Mouse (Mus musculus) large intestine, adult 2 months (tissue): Measurements from ENCODE around the gene Cobl. TPM values are rescaled to one million over a fixed set of nuclear protein-coding genes. Genes with fewer than 3 reads are reported as not detected.

ENCODE experiments used
- DNase-seq: peaks from one replicate; pipeline ENCODE4 v3.0.0-alpha.2; 2012; ENCODE audit warnings: low read depth, low spot score
- WGBS: fragments of 180-500 bp; shearing (Covaris S2); methylation state at CpG from one replicate; pipeline ENCODE4 v1.1.7; 2018; 5-methylcytosine and 5-hydroxymethylcytosine counted together
- polyA plus RNA-seq: library from polyadenylated mRNA; depleted of rRNA; stranded (reverse); fragments of >200 nt; gene quantifications from 2 replicates; pipeline ENCODE4 v1.2.3, GENCODE M21; 2012

Cobl gene
- polyA plus RNA-seq, 1 experiment, result 23.5 TPM

DNA sequence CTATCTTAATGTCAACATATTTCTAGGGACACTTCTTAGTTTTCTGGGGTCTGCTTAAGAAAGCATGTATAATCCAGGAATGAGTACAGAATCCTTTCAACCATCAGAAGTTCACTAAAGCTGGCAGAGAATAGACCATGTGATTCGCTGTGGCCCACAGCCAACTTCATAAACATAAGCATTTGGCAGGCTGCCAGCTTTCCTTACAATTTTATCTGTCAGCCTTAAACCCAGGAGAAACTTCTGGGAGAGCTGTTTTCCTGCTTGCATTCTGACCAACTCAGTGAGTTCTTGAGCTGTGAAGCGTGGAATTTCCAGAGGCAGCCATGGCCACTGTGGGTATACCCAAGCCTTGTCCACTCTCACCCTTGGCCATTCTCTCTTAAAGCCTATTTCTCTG is 132.8 kb downstream of the Cobl start:
- peak; percentile 47 for DNase-seq
- WGBS, result 19% methylated on average over 2 of the region's 2 CpGs

DNA sequence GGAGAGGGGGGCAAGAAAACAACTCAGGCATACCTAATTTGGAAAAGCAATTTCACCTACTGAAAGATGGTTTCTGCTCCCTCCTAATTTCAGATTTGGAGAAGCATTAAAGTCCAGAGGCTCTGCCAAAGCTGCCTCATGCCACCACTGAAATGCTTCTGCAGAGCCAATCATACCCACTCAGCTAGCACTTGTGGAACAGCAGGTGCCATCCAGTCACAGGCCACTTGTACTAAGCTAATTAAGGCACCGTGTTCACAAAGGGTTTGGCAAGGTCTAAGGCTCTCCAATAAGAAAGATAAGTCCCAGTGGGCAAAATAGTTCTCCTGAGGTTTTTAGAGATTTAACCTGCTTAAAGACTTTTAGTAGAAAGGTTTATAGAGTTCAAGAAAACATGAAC is 143.3 kb downstream of the Cobl start:
- DNase-seq, result no peak
- 70% methylated on average over 1 of the region's 1 CpGs for WGBS

DNA sequence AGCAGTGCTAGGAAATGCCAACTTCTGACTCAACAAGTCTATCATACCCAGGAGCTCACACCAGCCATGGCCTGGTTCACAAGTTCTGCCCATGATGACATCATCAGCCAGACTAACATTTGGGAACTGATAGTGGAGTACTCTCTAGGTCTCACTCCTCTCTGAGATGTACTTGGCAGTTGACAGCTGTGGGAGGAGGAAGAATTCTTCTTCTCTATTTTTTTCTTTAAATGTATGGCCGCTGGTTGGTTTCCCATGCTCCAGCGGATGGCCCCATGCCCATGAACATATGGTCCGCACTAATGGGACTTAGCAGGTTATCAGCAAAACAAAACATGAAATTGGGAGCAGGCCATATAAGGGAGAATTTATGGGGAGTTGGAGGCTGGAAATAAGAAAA is 145.4 kb downstream of the Cobl start:
- DNase-seq, result no peak
- WGBS, result 92% methylated on average over 3 of the region's 3 CpGs

DNA sequence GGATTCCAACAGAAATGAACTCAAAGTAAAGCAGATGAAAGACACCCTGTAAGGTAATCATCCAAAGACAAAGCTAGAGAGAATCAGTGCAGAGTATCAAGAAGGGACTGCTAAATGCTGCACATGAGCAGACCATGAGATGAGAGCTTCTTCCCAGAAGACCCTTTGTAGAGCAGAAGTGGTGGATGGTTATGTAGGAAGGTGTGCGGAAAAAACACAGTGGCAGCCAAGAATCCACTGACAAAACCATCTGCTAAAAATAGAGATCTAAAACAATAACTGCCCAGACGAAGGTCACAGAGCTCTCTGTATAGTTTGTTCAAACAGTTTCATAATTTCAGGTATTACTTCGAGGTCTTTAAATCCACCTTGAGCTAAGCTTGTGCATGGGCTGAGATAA is 149.1 kb downstream of the Cobl start:
- 46% methylated on average over 3 of the region's 3 CpGs for WGBS

DNA sequence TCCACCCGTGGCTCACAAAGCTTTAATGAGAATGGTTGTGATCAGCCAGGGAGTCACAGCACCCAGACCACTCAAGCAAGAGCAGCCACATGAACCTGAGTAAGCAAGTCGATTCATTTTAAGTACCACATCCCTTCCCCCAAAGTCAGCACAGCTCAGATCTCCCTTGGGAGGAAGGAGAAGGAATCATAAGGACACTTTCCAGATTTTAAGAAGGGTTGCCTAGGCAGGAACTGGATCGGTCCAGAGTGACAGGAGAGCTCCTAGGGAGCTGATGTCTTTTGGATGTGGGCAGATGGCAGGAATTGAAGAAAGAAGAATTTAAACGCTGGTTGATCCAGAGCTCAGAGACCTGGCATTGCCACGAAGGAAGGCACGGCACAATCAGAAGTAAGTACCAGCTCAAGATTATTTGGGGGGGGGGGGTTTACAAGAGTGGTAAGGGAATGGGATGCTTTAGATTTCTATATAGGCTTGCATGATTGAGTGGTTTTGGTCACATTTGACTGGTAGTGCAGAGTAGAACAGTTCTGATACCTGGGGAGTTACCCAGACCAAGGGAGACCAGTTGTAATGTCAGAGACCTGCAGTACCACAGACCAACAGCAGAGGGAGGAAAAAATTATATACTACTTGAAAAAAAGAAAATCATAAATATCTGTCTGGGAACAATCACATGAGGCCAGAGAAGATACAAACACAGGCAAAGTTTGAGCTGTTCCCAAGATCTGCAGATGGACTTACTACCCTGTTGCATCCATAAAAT is 150.3 kb downstream of the Cobl start:
- 82% methylated on average over 6 of the region's 6 CpGs for WGBS

More for the DNA sequence above, 149.1 kb downstream of the Cobl start:
- DNase-seq, result no peak

DNA sequence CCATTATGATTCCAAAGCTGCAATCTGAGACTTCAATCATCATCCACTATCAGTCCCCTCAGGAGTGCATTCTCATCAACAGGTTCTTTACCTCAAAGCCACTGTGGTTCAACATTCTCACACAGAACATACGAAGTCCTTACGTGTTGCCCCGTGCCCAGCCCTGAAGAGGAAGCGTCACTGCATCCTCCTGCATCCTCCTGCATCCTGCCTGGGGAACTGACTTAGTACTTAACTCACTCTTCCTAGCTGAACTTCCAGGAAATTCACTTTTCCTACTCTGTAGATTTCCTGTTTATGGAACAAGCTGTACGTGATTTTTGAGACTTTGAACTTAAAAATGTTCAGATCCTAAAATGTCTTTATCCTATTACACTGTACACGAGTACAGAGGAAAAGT is 153.3 kb downstream of the Cobl start:
- 79% methylated on average over 6 of the region's 6 CpGs for WGBS
- DNase-seq, result no peak

More for the DNA sequence above, 150.3 kb downstream of the Cobl start:
- DNase-seq, result no peak

DNA sequence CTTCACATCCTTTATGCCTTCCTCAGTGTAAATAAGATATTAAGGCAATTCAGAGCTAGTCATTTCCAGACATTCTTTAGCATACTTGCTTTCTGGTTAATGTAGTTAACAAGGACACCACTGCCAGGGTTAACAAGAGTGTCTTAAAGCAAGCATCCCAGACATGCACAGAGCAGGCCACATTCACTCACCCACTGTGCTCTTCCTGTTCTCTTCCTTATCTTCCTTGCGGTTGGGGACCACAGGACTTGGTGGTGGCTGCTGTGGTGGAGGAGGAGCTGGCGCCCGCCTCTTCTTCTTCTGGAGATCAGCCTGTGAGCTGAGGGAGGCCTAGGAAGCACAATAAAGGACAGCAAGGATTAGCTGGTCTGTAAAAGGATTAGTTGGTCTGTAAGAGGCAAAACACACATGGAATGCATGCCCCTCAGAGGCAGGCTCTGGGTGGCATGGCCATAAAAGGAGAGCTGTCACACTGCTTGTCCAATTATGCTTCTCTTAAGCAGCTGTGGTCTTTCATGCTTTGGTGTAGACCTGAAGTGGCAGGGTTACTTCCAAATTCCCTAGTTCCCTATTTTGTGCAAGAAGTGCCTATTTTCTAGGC is 155.2 kb downstream of the Cobl start:
- DNase-seq, result no peak
- WGBS, result 63% methylated on average over 3 of the region's 3 CpGs

DNA sequence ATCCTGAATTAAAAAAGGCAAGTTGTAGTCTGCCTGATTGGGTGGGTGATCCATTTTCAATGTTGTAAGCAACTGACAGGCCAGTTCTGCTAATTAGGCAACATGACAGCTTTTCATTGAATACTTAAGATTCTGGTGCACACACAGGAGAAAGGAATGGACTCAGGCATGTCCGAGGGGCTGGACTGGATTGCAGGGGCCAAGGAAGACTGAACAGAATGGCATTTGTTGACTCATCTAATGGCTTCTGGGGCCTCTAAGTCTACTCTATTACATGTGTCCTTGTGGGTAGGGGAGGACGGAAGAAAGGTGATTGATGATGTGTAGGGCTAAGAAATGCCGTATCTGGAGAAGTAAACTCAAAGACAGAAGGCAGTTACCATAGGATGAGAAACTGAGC is 159.9 kb downstream of the Cobl start:
- 83% methylated on average over 3 of the region's 3 CpGs for WGBS
- no peak for DNase-seq

DNA sequence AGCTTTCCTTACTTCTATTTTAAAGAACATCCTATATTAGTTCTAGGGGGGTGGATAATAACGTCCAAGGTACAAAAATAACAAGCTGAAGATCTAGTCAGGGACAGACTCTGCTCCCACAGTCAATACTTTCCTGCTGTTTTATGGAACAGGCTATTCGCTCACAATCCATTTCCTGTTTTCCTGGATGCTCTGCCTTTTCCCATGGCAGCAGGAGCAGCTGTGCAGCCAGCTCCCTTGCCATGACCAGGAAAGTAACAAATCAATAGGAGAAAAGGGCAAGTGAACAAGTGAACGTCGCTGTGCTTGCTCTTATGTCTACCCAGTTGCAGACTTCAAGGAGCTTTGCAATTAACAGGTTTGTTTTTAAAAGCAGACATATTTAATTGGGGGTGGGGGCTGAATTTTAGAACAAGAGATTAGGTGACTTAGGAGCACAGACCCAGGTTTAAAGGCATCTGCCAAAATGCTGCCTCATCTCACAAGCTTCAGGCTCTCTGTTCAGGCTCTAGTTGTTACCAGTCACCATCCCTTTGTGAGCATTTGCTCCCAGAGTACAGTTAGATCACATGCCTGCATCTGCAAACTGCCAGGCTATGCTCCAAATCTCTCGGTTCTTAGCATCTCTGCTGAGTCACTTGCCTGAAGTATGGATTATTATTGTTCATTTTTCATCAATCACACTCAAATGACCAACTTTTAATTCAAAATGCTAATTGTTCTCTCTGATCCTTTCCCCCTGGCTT is 164.9 kb downstream of the Cobl start:
- 31% methylated on average over 5 of the region's 5 CpGs for WGBS
- no peak for DNase-seq

DNA sequence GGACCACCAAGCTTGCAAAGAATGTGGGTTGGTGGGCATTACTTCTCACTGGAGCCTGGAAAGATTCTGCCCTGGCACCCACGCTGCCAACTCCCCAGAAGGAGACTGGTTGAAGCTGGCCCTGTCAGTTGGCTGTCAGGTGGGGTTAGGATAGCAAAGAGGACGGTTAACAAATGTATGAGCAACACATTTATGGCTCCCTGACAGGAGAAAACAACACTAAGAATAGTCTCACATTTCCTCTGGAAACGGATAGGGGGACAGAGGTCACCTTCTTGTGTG is 173.2 kb downstream of the Cobl start:
- DNase-seq, result no peak
- 21% methylated on average over 3 of the region's 3 CpGs for WGBS

DNA sequence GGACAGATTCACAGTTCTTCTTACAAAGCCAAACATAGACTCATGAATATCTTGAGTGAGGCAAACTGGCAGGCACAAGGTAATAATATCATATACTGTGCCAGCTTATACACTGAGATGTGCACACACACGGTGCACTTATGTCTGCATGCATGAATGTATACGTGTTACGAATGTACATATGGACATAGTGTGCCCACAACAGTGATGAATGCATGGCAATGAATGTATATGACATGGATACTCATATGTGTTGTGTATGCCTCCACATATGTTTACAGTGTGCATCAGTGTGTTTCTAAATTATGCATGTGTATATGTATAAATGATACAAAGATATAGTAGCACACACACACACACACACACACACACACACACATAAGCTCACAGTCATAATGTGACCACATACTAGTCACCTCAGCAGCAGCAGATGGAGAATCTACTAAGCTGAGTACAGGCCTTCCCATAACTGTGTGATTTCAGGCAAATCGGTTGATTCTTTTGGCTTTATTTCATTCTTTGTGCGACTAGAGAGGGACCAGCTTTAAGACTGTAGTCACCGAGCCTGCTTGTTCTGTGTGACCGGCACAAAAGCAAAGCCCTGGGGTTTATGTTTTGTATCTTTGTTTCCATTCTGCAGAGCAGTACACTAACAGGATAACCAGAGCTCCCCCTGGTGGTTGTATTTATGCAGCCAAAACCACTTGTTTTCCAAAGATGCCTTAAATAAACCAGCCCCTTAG is 173.7 kb downstream of the Cobl start:
- whole genome bisulfite sequencing, result 51% methylated on average over 7 of the region's 7 CpGs
- peak; percentile 31 for DNase-seq

DNA sequence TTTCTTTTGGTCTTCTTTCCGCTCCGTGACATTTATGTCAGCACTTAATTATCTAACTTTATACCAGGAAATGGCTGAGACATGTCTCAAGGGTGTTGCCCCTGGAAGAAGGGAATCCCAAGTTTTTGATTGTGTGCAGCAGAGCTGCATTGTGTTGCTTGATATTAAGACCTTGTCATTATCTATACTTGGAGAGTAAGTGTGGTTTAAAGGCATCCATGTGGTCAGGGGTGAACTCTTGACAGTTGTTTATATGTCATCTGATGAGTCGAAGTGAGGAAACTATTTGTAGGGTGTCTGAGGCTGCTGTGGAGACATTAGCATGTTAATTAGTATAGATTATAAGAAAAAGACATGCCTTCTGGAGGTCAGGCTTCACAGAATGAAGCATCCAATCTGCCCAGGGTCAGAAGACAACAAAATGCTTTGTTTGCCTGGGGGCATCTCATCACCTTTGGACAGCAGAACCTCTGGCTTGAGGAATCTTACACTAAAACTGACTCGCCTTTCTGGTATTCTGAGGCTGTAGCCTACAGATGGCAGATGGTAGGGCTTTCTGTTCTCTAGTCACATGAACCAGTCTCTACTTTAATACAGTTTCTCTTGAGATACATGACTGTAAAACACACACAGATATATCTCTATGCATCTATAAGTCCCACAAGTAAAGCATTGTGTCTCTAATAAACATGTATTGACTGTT is 179.3 kb downstream of the Cobl start:
- WGBS, result 88% methylated on average over 4 of the region's 4 CpGs
- no peak for DNase-seq

DNA sequence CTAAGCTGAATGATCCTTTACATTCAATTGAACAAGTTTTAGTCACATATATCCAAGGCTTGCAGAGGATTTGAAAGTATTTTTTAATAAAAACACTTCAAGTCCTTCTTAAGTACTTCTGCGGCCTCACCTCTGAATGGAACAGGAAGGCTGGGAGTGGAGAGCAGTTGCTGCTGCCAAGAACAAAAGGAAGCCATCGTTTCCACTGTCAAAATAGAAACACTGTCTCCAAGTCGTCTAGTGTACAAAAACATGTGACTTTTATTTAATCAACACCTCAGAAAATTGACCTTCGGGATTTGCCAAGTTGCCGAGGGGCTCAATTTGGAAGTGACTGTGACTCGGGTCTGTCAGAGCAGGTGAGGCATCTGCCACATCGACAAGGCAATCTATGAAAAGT is 184.0 kb downstream of the Cobl start:
- WGBS, result 58% methylated on average over 7 of the region's 7 CpGs
- DNase-seq, result no peak

DNA sequence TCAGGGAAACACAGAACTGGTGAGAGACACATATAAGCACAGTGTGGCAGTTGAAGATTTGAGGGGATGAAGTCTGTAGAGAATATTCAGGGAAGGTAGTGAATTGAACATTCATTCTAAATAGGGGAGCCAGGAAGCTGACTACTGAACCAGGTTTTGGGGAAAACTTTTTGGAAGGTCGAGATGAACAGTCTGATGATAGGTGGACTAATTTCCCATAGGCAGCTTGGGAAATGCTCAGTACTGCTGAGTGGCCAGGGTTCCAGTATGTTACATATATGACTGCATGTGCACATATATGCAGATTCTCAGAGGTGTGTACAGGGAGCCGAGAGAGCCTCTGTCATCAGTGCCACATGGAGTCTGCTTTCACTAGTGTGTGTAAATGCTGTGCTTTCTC is 190.5 kb downstream of the Cobl start:
- no peak for DNase-seq
- whole genome bisulfite sequencing, result 77% methylated on average over 2 of the region's 2 CpGs

DNA sequence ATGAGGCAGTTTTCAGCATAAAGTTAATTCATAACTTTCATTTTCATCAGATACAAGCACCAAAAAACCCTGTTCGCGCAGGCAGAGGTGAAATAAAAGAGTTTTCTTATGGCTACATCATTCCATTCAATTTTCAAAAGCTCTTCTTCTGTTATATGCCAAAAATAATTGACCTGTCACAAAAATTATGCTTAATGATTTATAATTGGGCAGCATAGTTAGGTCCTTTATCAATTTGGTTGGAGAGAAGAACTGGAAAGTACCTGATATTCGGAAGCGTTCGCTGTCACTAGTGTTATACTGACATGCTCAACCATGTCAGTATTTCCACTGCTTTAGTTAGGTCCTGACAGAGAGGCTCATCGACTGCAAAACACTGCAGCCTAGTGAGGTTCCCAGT is 191.0 kb downstream of the Cobl start:
- WGBS, result 89% methylated on average over 6 of the region's 6 CpGs
- DNase-seq, result no peak

DNA sequence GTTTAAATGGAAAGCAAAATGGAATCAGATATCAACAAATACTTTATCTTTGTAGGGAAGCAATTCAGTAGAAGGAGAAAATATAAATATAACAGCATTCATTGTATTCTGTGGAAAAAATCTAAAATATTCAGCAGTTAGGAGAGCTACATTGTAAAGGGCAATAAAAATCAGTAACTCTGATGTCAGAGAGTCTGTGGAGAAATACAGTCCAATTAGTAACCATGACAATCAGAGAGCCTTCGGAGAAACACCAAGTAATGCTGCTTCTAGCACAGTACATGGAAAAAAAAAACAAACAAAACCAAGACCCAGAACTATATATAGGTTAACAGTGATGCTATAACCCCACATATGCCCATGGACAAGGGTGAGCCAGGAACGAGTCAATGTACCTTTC is 206.3 kb downstream of the Cobl start:
- WGBS, result 26% methylated on average over 2 of the region's 2 CpGs
- DNase-seq, result no peak

DNA sequence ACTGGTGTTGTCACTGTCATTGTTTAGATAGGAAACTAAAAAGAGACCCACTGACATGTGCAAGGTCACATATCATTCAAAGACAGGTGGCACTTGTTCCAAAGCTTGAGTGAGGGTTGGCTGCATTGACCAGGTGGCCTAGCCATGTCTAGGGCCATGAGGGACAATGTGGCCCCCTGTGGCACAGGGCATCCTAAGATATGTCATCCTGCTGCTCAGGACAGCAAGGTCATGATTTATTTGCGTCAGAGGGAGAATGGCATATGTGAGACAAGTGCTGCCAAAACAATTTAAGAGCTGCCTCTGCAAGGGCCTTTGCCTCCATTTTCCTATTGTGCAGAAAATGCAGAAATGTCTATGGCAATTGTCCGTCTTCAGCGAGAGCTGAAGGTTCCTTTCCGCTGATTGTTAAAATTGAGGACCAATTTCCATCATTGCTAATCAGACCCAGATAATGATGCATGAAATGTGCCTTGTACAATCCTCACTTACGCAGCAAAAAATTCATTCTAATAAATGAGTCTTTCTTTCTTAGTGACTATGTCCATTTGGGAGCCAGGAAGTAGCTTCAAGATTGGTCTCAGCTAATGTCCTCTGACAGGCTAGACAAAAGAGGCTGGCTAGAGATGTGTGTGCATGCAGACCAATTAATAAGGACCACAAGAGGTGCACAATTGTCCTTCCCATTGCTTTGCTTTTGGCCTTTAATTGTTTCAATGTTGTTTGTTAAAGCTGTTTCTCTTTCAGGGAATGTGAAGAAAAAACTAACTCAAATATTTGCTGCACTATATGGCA is 207.2 kb downstream of the Cobl start:
- no peak for DNase-seq
- WGBS, result 94% methylated on average over 5 of the region's 5 CpGs

DNA sequence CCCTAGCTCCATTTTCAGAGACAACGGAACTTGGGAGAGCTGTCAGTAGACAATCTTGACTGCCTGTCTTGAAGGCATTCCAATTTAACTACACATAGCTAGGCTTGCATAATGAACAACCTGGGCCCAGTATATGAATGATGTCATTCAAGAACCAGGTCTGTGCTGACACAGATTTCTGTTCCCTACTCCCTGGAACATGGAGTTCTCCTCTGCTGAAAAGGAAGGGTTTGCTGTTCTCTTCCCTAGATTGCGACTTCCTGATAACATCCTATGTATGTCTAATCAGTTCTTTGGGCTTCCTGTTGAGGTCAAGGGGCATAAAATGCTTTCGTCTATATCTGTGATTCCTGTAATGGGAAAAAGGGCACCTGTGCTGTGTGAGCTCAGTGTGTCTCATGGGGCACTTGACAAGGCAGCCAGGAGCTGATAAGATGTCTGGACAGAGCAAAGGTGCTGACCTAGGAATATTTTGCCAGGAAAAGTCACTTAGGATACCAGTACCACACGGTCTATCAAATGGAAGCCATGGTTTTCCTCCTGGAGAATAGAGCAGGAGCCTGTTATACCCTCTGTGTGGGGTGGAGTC is 219.3 kb downstream of the Cobl start:
- no peak for DNase-seq
- 83% methylated on average over 4 of the region's 4 CpGs for WGBS

DNA sequence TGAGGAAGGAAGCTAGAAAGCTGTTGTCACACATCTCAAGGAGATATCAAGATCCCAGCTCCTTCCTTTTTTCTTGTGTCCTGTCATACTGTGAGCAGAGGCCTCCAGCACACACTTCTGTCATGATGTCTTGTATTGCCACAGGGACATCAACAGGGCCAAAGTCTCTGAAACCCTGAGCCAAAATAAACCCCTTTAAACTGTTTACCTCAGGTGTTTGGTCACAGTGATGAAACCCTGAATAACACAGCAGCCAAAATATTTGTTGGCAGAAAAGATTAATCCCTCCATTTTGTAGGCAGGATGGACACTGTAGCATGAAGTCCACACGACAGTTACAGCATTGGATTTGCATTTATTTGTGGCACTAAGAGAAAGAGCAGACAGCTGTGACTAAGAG is 228.4 kb downstream of the Cobl start:
- DNase-seq, result no peak
- 82% methylated on average over 1 of the region's 1 CpGs for WGBS
